Mouse (Mus musculus) small intestine, adult 10 weeks (tissue): Measurements from ENCODE around the gene Vamp2. TPM values are rescaled to one million over a fixed set of nuclear protein-coding genes. Genes with fewer than 3 reads are reported as not detected.

Experiments
- polyA plus RNA-seq: library from polyadenylated mRNA; stranded (reverse); fragments of 350-450 nt; fragmentation: Illumina TruSeq; extraction: RNeasy Lipid Tissue Mini Kit (QIAGEN cat#74804); gene quantifications from one replicate; pipeline ENCODE4 v1.2.3, GENCODE M21; 2014; ENCODE audit warnings: low replicate concordance

Vamp2 gene
- 53.2 TPM for polyA plus RNA-seq

DNA sequence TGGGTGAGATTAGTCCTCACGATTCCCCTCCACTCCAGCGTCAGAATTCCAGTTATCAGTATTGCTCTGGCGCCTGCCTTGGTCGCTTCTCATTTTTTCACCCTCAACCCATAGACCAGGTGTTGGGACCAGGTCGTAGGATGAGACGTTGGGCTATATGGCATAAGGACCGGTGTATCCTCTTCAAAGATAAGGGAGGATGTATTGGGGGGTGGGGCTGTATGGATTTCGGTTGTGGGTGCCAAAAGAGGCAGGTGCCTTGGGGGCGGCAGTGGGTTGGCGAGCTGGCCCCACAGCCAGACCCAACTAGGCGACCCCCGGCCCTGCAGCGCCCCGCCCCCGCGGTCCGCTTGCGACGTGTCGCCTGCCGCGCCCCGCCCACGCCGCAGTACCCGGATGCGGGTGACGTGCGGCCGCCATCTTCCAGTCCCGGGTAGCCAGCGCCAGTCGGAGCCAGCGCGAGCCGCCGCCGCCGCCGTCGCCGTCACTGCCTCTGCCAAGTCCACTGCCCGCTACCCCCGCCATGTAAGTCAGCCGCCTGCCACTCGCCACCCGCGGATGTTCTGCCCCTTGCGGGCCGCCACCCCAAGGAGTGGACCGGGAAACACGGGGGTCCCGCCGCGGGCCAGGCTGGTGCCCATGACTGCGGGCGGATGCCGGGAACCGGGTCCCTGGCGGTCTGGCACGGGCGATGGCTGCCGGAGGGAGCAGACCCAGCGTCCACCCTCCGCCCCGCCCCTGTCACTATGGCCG is at the start of gene Vamp2:
Gene Vamp2 (plus strand): TSS at position 388 of the 753 bp plus-strand sequence.

GRCm38 (mm10) chr11:69045531-69046394 is 42.5 kb upstream of the Vamp2 start, which contains the start of gene Aurkb:
TSS of gene Aurkb (plus strand) at chr11:69045647.

DNA sequence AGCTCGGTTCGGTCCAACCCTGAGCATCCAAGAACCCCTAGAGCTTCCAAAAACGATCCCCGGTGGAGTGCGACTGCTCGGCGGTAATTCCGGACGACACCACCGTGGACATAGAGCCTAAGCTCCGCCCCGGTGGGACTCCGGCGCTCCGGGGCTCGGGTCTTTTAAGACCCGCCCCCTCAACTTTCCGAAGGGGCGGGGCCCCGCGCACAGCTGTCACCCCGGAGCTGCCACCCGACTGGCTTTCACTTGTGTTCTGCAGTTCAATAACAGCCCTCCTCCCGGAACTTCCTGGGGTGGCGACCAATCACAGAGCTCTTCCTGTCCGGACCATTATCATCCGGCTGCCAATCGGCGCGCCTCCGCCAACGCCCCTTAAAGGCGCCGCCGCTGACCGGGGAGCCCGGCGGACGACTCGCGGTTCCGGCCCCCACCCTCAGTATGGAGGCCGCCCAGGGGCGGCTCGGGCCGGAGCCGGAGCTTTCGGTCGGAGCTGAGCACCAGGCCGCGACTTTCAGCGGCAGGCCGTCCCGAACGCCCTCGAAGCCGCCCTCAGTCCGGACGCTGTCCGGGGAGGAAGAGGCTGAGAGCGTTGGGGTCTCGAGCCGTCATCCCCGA is 28.8 kb upstream of the Vamp2 start, which contains the start of gene Borcs6:
Gene Borcs6 (plus strand): TSS at position 361 of the 618 bp plus-strand sequence.

DNA sequence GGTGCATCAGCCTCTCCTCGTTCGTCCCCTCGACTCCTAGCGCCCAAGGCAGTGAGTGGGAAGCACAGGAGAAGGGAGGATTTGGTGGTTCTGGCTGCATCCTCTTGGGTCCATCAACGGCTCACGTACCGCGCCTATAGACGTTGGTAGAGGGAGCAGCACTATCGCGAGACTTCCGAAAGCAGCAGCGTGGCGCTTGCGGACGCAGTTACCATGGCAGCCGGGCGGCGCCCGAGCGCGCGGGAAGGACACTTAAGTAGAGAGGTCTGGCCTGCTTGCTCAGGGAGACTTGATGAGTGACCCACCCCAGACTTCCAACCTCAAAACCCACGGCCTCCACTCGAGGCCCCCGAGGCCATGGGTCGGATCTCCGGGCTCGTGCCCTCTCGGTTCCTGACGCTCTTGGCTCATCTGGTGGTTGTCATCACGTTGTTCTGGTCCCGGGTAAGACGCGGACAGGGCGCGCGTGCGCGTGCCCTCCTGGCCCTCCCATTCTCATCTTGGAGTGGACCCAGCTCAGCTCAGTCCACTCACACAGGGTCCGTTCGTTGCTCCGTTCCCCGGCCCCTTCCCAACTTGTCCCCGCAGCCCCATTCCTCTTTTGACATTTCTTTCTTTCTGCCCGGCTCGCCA is 17.6 kb upstream of the Vamp2 start, which contains the start of gene Tmem107:
Gene Tmem107 (plus strand): TSS at position 217 of the 633 bp plus-strand sequence.

GRCm38 (mm10) chr11:69094697-69095429 is 6.6 kb downstream of the Vamp2 start, which contains the start of gene Per1:
TSS of gene Per1 (plus strand) at chr11:69095217.

DNA sequence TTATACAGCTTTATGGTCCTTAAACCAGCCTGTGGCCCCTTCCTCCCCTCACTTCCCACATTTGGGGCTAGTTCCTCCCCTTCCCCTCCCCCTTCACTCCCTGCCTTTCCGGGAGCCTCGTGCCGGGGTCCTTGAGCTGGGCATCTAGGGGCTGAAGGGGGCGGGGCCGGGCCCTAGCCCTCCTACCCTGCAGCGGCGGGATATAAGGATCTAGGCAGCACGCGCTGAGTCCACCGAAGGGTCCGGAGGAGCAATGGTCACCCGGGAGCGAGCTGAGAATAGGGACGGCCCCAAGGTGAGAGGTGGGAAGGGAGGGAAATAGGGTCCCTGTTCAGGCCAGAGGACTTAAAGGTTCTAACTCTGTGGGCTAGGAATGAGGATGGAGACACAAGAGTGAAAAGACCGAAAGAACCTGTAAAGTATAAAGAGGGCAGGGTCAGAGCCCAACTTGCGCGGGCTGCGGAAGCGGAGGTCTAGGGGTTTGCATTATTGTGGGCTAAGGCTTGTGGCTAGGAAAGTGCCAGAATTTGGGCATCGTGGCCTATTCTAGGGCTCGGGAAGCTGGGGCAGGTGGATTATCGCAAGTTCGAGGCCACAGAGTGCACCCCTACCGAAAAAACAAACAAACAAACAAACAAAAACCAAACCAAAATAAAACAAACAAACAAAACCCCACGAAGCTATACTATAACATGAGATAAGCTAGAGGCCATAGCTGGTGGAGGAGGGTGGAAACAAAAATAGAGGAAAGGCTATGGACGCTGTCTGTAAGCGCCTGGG is 32.1 kb downstream of the Vamp2 start, which contains the start of gene Hes7:
Gene Hes7 (plus strand): TSS at position 184 of the 780 bp plus-strand sequence.

GRCm38 (mm10) chr11:69122336-69122951 is 34.2 kb downstream of the Vamp2 start, which contains the start of gene 9130213A22Rik:
TSS of gene 9130213A22Rik (minus strand) at chr11:69122589.

DNA sequence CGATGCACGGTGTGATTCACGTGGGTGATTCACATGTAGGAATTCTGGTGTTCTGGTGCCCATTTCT is 37.4 kb downstream of the Vamp2 start, which contains the start of gene Aloxe3:
Gene Aloxe3 (plus strand): TSS at position 45 of the 67 bp plus-strand sequence.

Other genes with a start within 250 kb of the Vamp2 start
- gene Ndel1, start 216.6 kb upstream of the Vamp2 start, polyA plus RNA-seq: 79.4 TPM
- not detected for gene Rnf222, start 199.9 kb upstream of the Vamp2 start, polyA plus RNA-seq
- gene Rpl26, start 186.9 kb upstream of the Vamp2 start, polyA plus RNA-seq: 49.2 TPM
- not detected for gene Odf4, start 161.4 kb upstream of the Vamp2 start, polyA plus RNA-seq
- 1.0 TPM for gene Arhgef15, start 131.0 kb upstream of the Vamp2 start, polyA plus RNA-seq
- 7.0 TPM for gene Slc25a35, start 120.4 kb upstream of the Vamp2 start, polyA plus RNA-seq
- gene Rangrf, start 113.3 kb upstream of the Vamp2 start, polyA plus RNA-seq: 3.4 TPM
- gene Pfas, start 80.0 kb upstream of the Vamp2 start, polyA plus RNA-seq: 4.7 TPM
- 1.7 TPM for gene Ctc1, start 72.6 kb upstream of the Vamp2 start, polyA plus RNA-seq
- gene Aurkb, start 42.8 kb upstream of the Vamp2 start, polyA plus RNA-seq: 6.3 TPM
- gene Borcs6, start 28.8 kb upstream of the Vamp2 start, polyA plus RNA-seq: 2.3 TPM
- 1.7 TPM for gene Tmem107, start 17.7 kb upstream of the Vamp2 start, polyA plus RNA-seq
- not detected for gene Per1, start 6.7 kb downstream of the Vamp2 start, polyA plus RNA-seq
- gene Hes7, start 31.9 kb downstream of the Vamp2 start, polyA plus RNA-seq: not detected
- gene 9130213A22Rik, start 34.1 kb downstream of the Vamp2 start, polyA plus RNA-seq: not detected
- not detected for gene Aloxe3, start 37.4 kb downstream of the Vamp2 start, polyA plus RNA-seq
- gene Alox12b, start 68.5 kb downstream of the Vamp2 start, polyA plus RNA-seq: not detected
- not detected for gene Alox8, start 109.4 kb downstream of the Vamp2 start, polyA plus RNA-seq
- not detected for gene Gucy2e, start 148.5 kb downstream of the Vamp2 start, polyA plus RNA-seq
- gene Cntrob, start 235.3 kb downstream of the Vamp2 start, polyA plus RNA-seq: 3.5 TPM
- 24.4 TPM for gene Trappc1, start 235.5 kb downstream of the Vamp2 start, polyA plus RNA-seq
- 0.37 TPM for gene Kcnab3, start 237.8 kb downstream of the Vamp2 start, polyA plus RNA-seq